Mouse (Mus musculus): ENCODE measurements around the gene Baz2b.

Gene Baz2b

GRCm38 (mm10) chr2:60003038-60003664 lies 206.5 kb downstream of the Baz2b start:
- DNase-seq (ENCODE audit: low spot score in 2 of 2) = no peak

- DNase-seq (ENCODE audit: low spot score in 2 of 2) = no peak
Measured at GRCm38 (mm10) chr2:60000268-60000667, 209.4 kb downstream of the Baz2b start.

- DNase-seq (ENCODE audit: low spot score in 2 of 2) = no peak
Measured at GRCm38 (mm10) chr2:59997479-59998228, 212.0 kb downstream of the Baz2b start.

- no peak for DNase-seq (ENCODE audit: low spot score in 2 of 2)
Measured at GRCm38 (mm10) chr2:59996911-59997310, 212.7 kb downstream of the Baz2b start.

GRCm38 (mm10) chr2:59993190-59993535 lies 216.5 kb downstream of the Baz2b start:
- DNase-seq (ENCODE audit: low spot score in 2 of 2) = no peak

- DNase-seq (ENCODE audit: low spot score in 2 of 2) = no peak
Measured at GRCm38 (mm10) chr2:59992488-59993189, 217.0 kb downstream of the Baz2b start.

- DNase-seq (ENCODE audit: low spot score in 2 of 2) = no peak
Measured at GRCm38 (mm10) chr2:59991775-59992174, 217.9 kb downstream of the Baz2b start.

GRCm38 (mm10) chr2:59987521-59987920 lies 222.1 kb downstream of the Baz2b start:
- DNase-seq (ENCODE audit: low spot score in 2 of 2) = no peak

- no peak for DNase-seq (ENCODE audit: low spot score in 2 of 2)
Measured at GRCm38 (mm10) chr2:59979488-59980220, 230.0 kb downstream of the Baz2b start.

- no peak for DNase-seq (ENCODE audit: low spot score in 2 of 2)
Measured at GRCm38 (mm10) chr2:59976680-59977079, 233.0 kb downstream of the Baz2b start.

- DNase-seq (ENCODE audit: low spot score in 2 of 2) = no peak
Measured at GRCm38 (mm10) chr2:59975772-59976171, 233.9 kb downstream of the Baz2b start.

GRCm38 (mm10) chr2:59973962-59974361 lies 235.7 kb downstream of the Baz2b start:
- DNase-seq (ENCODE audit: low spot score in 2 of 2) = no peak

- no peak for DNase-seq (ENCODE audit: low spot score in 2 of 2)
Measured at GRCm38 (mm10) chr2:59973104-59973641, 236.5 kb downstream of the Baz2b start.

- DNase-seq (ENCODE audit: low spot score in 2 of 2) = no peak
Measured at GRCm38 (mm10) chr2:59970511-59970910, 239.1 kb downstream of the Baz2b start.

- no peak for DNase-seq (ENCODE audit: low spot score in 2 of 2)
Measured at GRCm38 (mm10) chr2:59969099-59969498, 240.5 kb downstream of the Baz2b start.

GRCm38 (mm10) chr2:59968593-59968992 lies 241.0 kb downstream of the Baz2b start:
- DNase-seq (ENCODE audit: low spot score in 2 of 2) = no peak

- no peak for DNase-seq (ENCODE audit: low spot score in 2 of 2)
Measured at GRCm38 (mm10) chr2:59966454-59966853, 243.2 kb downstream of the Baz2b start.

GRCm38 (mm10) chr2:59963011-59963410 lies 246.6 kb downstream of the Baz2b start:
- DNase-seq (ENCODE audit: low spot score in 2 of 2) = no peak

- no peak for DNase-seq (ENCODE audit: low spot score in 2 of 2)
Measured at GRCm38 (mm10) chr2:59962579-59962978, 247.1 kb downstream of the Baz2b start.

GRCm38 (mm10) chr2:59960495-59960772 lies 249.2 kb downstream of the Baz2b start:
- no peak for DNase-seq (ENCODE audit: low spot score in 2 of 2)

GRCm38 (mm10) chr2:59959668-59960494 lies 249.8 kb downstream of the Baz2b start:
- DNase-seq (ENCODE audit: low spot score in 2 of 2) = no peak

Measured in thymus, postnatal 10 days (tissue).